In genomic region chr14:47334819-47335218, GRCm38 (mm10) we compare ENCODE assay signal across 9 mouse cellular contexts. TPM values are rescaled to one million over a fixed set of nuclear protein-coding genes. Genes with fewer than 3 reads are reported as not detected.
DNase-seq lines count a peak whose midpoint lies in the region; ATAC-seq and TF ChIP-seq lines count a peak whose summit lies in the region.
"Had no signal": no experiment of that assay in that cellular context is flagged by ENCODE, and none has a peak within 500 bp of the region (broad histone marks: within the 10 kb centered on the region; RNA-seq: fewer than 3 reads in every experiment).

No protein-coding gene starts in this region.

- no peak for ATAC-seq in hindbrain, embryonic 11.5 days (ENCODE audit: low FRiP score)
- no peak for ATAC-seq in hindbrain, embryonic 12.5 days (ENCODE audit: low FRiP score)
- peak; percentile 79 for ATAC-seq in granulocyte monocyte progenitor cell, adult 5-6 weeks (replicated peaks; ENCODE audit: poor library complexity, severe bottlenecking)
- ATAC-seq in midbrain, postnatal 0 days (ENCODE audit: low FRiP score), result no peak

- WGBS in hindbrain, embryonic 11.5 days, result 88% methylated on average over 4 of the region's 4 CpGs
- 76% methylated on average over 4 of the region's 4 CpGs for WGBS in hindbrain, embryonic 12.5 days
- WGBS in midbrain, postnatal 0 days, result 81% methylated on average over 4 of the region's 4 CpGs
- WGBS in thymus, adult 2 months, result 88% methylated on average over 4 of the region's 4 CpGs

- peak; percentile 89 for TF ChIP-seq CTCF in midbrain, postnatal 0 days (IDR thresholded peaks at IDR 0.05)
- no peak for TF ChIP-seq CTCF in thymus, adult 2 months (IDR thresholded peaks at IDR 0.05; ENCODE audit: borderline replicate concordance, control insufficient read depth, extremely low read depth, insufficient read depth, low read length, poor library complexity)

- in situ Hi-C loops in ES-E14 (cut with MboI; ENCODE audit: low sequenced_read_pairs in 2 of 2, unreplicated experiment in 2 of 2), result loop anchor here in 1 of 2 experiments (10.0 kb wide), 1 partner anchor 60 kb away; no protein-coding TSS in a partner anchor

- H3K4me1 ChIP-seq in hindbrain, embryonic 11.5 days (replicated peaks; ENCODE audit: control insufficient read depth, insufficient read depth, low read length), result no peaks in the 10 kb centered on the region
- H3K4me1 ChIP-seq in hindbrain, embryonic 12.5 days, result no peaks in the 10 kb centered on the region
- peaks cover 0 to 3% of the 10 kb centered on the region in 2 experiments; a peak in 1 of 4 replicates for H3K4me1 ChIP-seq in ES-E14 (ENCODE audit: control insufficient read depth in 2 of 2, insufficient read depth in 2 of 2, low read length in 2 of 2, poor library complexity in 1 of 2)
- H3K4me1 ChIP-seq in midbrain, postnatal 0 days (ENCODE audit: insufficient read depth, low read length), result no peaks in the 10 kb centered on the region
- no peaks in the 10 kb centered on the region for H3K4me1 ChIP-seq in thymus, adult 2 months (replicated peaks; ENCODE audit: control insufficient read depth, insufficient read depth, low read length)
- H3K4me1 ChIP-seq: neural tube, embryonic 13.5 days had no signal

- DNase-seq in hindbrain, embryonic 11.5 days (ENCODE audit: low spot score), result peak; percentile 59
- peak; percentile 50 for DNase-seq in ES-E14 (ENCODE audit: low read depth, low spot score)
- DNase-seq in c-Kit-positive CD71-negative TER-119-negative erythroid progenitor cells, embryonic 14.5 days (ENCODE audit: low read depth), result peak; percentile 54
- peak; percentile 63 to 73 for DNase-seq in layer of hippocampus, postnatal 36 days
- peak; percentile 58 for DNase-seq in midbrain, postnatal 0 days (ENCODE audit: low spot score)
- peak; percentile 65 for DNase-seq in thymus, adult 2 months

- H3K27me3 ChIP-seq in hindbrain, embryonic 11.5 days (ENCODE audit: control insufficient read depth, insufficient read depth, low read length), result no peaks in the 10 kb centered on the region
- no peaks in the 10 kb centered on the region for H3K27me3 ChIP-seq in hindbrain, embryonic 12.5 days
- H3K27me3 ChIP-seq in midbrain, postnatal 0 days (ENCODE audit: insufficient read depth, low read length), result no peaks in the 10 kb centered on the region
- no peaks in the 10 kb centered on the region for H3K27me3 ChIP-seq in thymus, adult 2 months (ENCODE audit: control insufficient read depth, insufficient read depth, low read length)
- H3K27me3 ChIP-seq: neural tube, embryonic 13.5 days had no signal

- H3K9ac ChIP-seq in hindbrain, embryonic 11.5 days (ENCODE audit: low read depth, low read length), result no peak overlapping the region
- no peak overlapping the region for H3K9ac ChIP-seq in hindbrain, embryonic 12.5 days
- H3K9ac ChIP-seq in ES-E14 (ENCODE audit: insufficient read depth, low read depth, low read length, poor library complexity, severe bottlenecking), result no peak overlapping the region
- no peak overlapping the region for H3K9ac ChIP-seq in midbrain, postnatal 0 days (replicated peaks; ENCODE audit: low read length, poor library complexity, severe bottlenecking)
- H3K9ac ChIP-seq: neural tube, embryonic 13.5 days had no signal

- H3K4me2 ChIP-seq in hindbrain, embryonic 11.5 days (replicated peaks; ENCODE audit: low read depth, low read length), result no peak overlapping the region
- H3K4me2 ChIP-seq in hindbrain, embryonic 12.5 days (replicated peaks), result no peak overlapping the region
- H3K4me2 ChIP-seq in midbrain, postnatal 0 days (ENCODE audit: low read depth, low read length, poor library complexity, severe bottlenecking), result no peak overlapping the region
- H3K4me2 ChIP-seq: neural tube, embryonic 13.5 days had no signal

- TF ChIP-seq POLR2A in thymus, adult 2 months (IDR thresholded peaks at IDR 0.05; ENCODE audit: control insufficient read depth, extremely low read depth, insufficient read depth, low read length, poor library complexity), result no peak

- no peaks in the 10 kb centered on the region for H3K9me3 ChIP-seq in hindbrain, embryonic 11.5 days (ENCODE audit: control insufficient read depth, low read length)
- H3K9me3 ChIP-seq in hindbrain, embryonic 12.5 days (replicated peaks), result no peaks in the 10 kb centered on the region
- no peaks in the 10 kb centered on the region for H3K9me3 ChIP-seq in ES-E14 (ENCODE audit: control insufficient read depth, insufficient read depth, low read depth, low read length)
- no peaks in the 10 kb centered on the region for H3K9me3 ChIP-seq in midbrain, postnatal 0 days (ENCODE audit: low read length)
- H3K9me3 ChIP-seq: neural tube, embryonic 13.5 days had no signal

- no peaks in the 10 kb centered on the region for H3K36me3 ChIP-seq in hindbrain, embryonic 11.5 days (ENCODE audit: control insufficient read depth, insufficient read depth, low read length)
- H3K36me3 ChIP-seq in hindbrain, embryonic 12.5 days, result no peaks in the 10 kb centered on the region
- H3K36me3 ChIP-seq in ES-E14 (ENCODE audit: control insufficient read depth, insufficient read depth, low read length, poor library complexity, severe bottlenecking), result no peaks in the 10 kb centered on the region
- no peaks in the 10 kb centered on the region for H3K36me3 ChIP-seq in midbrain, postnatal 0 days (ENCODE audit: insufficient read depth, low read length)
- H3K36me3 ChIP-seq in thymus, adult 2 months (ENCODE audit: control insufficient read depth, insufficient read depth, low read length), result no peaks in the 10 kb centered on the region
- H3K36me3 ChIP-seq: neural tube, embryonic 13.5 days had no signal

- H3K27ac ChIP-seq in hindbrain, embryonic 11.5 days (ENCODE audit: low read depth, low read length), result no peak overlapping the region
- no peak overlapping the region for H3K27ac ChIP-seq in hindbrain, embryonic 12.5 days
- no peak overlapping the region for H3K27ac ChIP-seq in ES-E14 (ENCODE audit: insufficient read depth, low read depth, low read length, poor library complexity, severe bottlenecking)
- H3K27ac ChIP-seq in midbrain, postnatal 0 days (ENCODE audit: low read depth, low read length), result no peak overlapping the region
- H3K27ac ChIP-seq in thymus, adult 2 months (ENCODE audit: control insufficient read depth, insufficient read depth, low read length), result no peak overlapping the region
- H3K27ac ChIP-seq: neural tube, embryonic 13.5 days had no signal

- no peak overlapping the region for H3K4me3 ChIP-seq in hindbrain, embryonic 11.5 days (ENCODE audit: low read depth, low read length)
- no peak overlapping the region for H3K4me3 ChIP-seq in hindbrain, embryonic 12.5 days
- no peak overlapping the region for H3K4me3 ChIP-seq in ES-E14 (ENCODE audit: insufficient read depth in 1 of 2, low read depth in 1 of 2, low read length in 2 of 2, poor library complexity in 1 of 2, severe bottlenecking in 1 of 2)
- H3K4me3 ChIP-seq in midbrain, postnatal 0 days (ENCODE audit: low read depth, low read length), result no peak overlapping the region
- H3K4me3 ChIP-seq in thymus, adult 2 months (ENCODE audit: control insufficient read depth, insufficient read depth, low read length), result no peak overlapping the region
- H3K4me3 ChIP-seq: neural tube, embryonic 13.5 days had no signal

RNA-seq across cellular contexts. Expression of gene Lgals3, which starts 32.7 kb away (rescaled TPM):
- 0.38 and 1.1 TPM in 2 replicates for polyA plus RNA-seq in hindbrain, embryonic 11.5 days (2014; fragmentation: Nextera tagmentation; extraction: Ambion mirVana)
- 1.5 and 2.0 TPM in 2 replicates for polyA plus RNA-seq in hindbrain, embryonic 12.5 days (2016; fragmentation: Nextera tagmentation; extraction: Ambion mirVana)
- total RNA-seq in ES-E14 (2012; rRNA removed), result 36.9 TPM in 2 replicates
- total RNA-seq in granulocyte monocyte progenitor cell, adult 5-6 weeks (2014; fragmentation: Nextera tagmentation), result 5.3 and 11.2 TPM in 2 replicates
- 9.5 and 10.8 TPM in 2 replicates for total RNA-seq in granulocyte monocyte progenitor cell, adult 5-6 weeks (2017)
- total RNA-seq in layer of hippocampus, postnatal 36 days (2021), result 1 to 10 TPM in 1 of 2 experiments, under 1 TPM in 1; 0.62 to 1.4 TPM
- total RNA-seq in midbrain, postnatal 0 days (2014; rRNA removed), result 3.7 and 14.6 TPM in 2 replicates
- 5.2 and 6.3 TPM in 2 replicates for polyA plus RNA-seq in midbrain, postnatal 0 days (2015; fragmentation: Nextera tagmentation; extraction: Ambion mirVana)
- polyA plus RNA-seq in thymus, adult 2 months (2012; rRNA removed), result 95.3 and 143 TPM in 2 replicates

RNA-seq across cellular contexts. Expression of gene Mapk1ip1l, which starts 36.8 kb away (rescaled TPM):
- 86.4 and 92.6 TPM in 2 replicates for polyA plus RNA-seq in hindbrain, embryonic 11.5 days (2014; fragmentation: Nextera tagmentation; extraction: Ambion mirVana)
- 79.8 and 85.3 TPM in 2 replicates for polyA plus RNA-seq in hindbrain, embryonic 12.5 days (2016; fragmentation: Nextera tagmentation; extraction: Ambion mirVana)
- total RNA-seq in ES-E14 (2012; rRNA removed), result 57.1 and 89.1 TPM in 2 replicates
- 74.2 and 86.7 TPM in 2 replicates for total RNA-seq in granulocyte monocyte progenitor cell, adult 5-6 weeks (2014; fragmentation: Nextera tagmentation)
- 42.9 and 51.7 TPM in 2 replicates for total RNA-seq in granulocyte monocyte progenitor cell, adult 5-6 weeks (2017)
- total RNA-seq in layer of hippocampus, postnatal 36 days (2021), result 10 to 100 TPM; 55.8 to 57.8 TPM
- 51.0 and 57.6 TPM in 2 replicates for total RNA-seq in midbrain, postnatal 0 days (2014; rRNA removed)
- 29.9 and 36.3 TPM in 2 replicates for polyA plus RNA-seq in midbrain, postnatal 0 days (2015; fragmentation: Nextera tagmentation; extraction: Ambion mirVana)
- 104 and 106 TPM in 2 replicates for polyA plus RNA-seq in thymus, adult 2 months (2012; rRNA removed)

RNA-seq across cellular contexts. Expression of gene Socs4, which starts 58.1 kb away (rescaled TPM):
- polyA plus RNA-seq in hindbrain, embryonic 11.5 days (2014; fragmentation: Nextera tagmentation; extraction: Ambion mirVana), result 5.3 and 7.2 TPM in 2 replicates
- polyA plus RNA-seq in hindbrain, embryonic 12.5 days (2016; fragmentation: Nextera tagmentation; extraction: Ambion mirVana), result 3.7 and 3.9 TPM in 2 replicates
- total RNA-seq in ES-E14 (2012; rRNA removed), result 6.7 and 10.4 TPM in 2 replicates
- 18.5 and 21.7 TPM in 2 replicates for total RNA-seq in granulocyte monocyte progenitor cell, adult 5-6 weeks (2014; fragmentation: Nextera tagmentation)
- total RNA-seq in granulocyte monocyte progenitor cell, adult 5-6 weeks (2017), result 30.5 and 32.7 TPM in 2 replicates
- 10 to 100 TPM; 12.5 to 14.7 TPM for total RNA-seq in layer of hippocampus, postnatal 36 days (2021)
- total RNA-seq in midbrain, postnatal 0 days (2014; rRNA removed), result 7.9 and 10.0 TPM in 2 replicates
- polyA plus RNA-seq in midbrain, postnatal 0 days (2015; fragmentation: Nextera tagmentation; extraction: Ambion mirVana), result 1.7 and 2.7 TPM in 2 replicates
- polyA plus RNA-seq in thymus, adult 2 months (2012; rRNA removed), result 6.7 and 7.4 TPM in 2 replicates

RNA-seq across cellular contexts. Expression of gene Wdhd1, which starts 58.2 kb away (rescaled TPM):
- 36.5 and 38.9 TPM in 2 replicates for polyA plus RNA-seq in hindbrain, embryonic 11.5 days (2014; fragmentation: Nextera tagmentation; extraction: Ambion mirVana)
- 33.9 and 34.5 TPM in 2 replicates for polyA plus RNA-seq in hindbrain, embryonic 12.5 days (2016; fragmentation: Nextera tagmentation; extraction: Ambion mirVana)
- total RNA-seq in ES-E14 (2012; rRNA removed), result 22.0 and 31.0 TPM in 2 replicates
- total RNA-seq in granulocyte monocyte progenitor cell, adult 5-6 weeks (2014; fragmentation: Nextera tagmentation), result 69.3 and 69.4 TPM in 2 replicates
- total RNA-seq in granulocyte monocyte progenitor cell, adult 5-6 weeks (2017), result 105 and 136 TPM in 2 replicates
- 1 to 10 TPM; 6.6 to 7.6 TPM for total RNA-seq in layer of hippocampus, postnatal 36 days (2021)
- 9.8 and 12.3 TPM in 2 replicates for total RNA-seq in midbrain, postnatal 0 days (2014; rRNA removed)
- polyA plus RNA-seq in midbrain, postnatal 0 days (2015; fragmentation: Nextera tagmentation; extraction: Ambion mirVana), result 7.8 and 8.8 TPM in 2 replicates
- polyA plus RNA-seq in thymus, adult 2 months (2012; rRNA removed), result 7.7 and 9.9 TPM in 2 replicates
